Mouse (Mus musculus): ENCODE measurements around the gene Kcnb1.

DNA sequence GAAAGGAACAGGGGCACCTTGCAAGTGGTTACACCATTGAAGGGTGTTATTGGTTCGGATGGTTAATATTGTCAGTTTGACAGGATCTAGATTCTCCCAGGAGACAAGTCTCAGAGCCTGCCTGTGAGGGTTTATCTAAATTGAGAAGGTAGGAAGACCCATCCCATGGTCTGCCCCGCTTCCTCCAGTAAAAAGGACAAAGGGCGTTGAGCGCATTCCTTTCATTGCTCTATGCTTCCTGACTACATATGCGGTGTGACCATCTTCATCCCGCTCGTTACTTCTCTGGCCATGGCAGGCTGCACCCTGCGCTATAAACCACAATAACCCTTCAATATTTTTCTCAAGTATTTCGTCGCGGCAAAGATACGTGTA is 118.7 kb downstream of the Kcnb1 start:
- TF ChIP-seq EP300 (IDR thresholded peaks at IDR 0.05; ENCODE audit: low read depth), result no peak
- no peak for TF ChIP-seq CTCF (IDR thresholded peaks at IDR 0.05; ENCODE audit: low read depth)
